Mouse (Mus musculus): ENCODE measurements around the gene Rasl2-9. TPM values are rescaled to one million over a fixed set of nuclear protein-coding genes. Genes with fewer than 3 reads are reported as not detected.

Gene Rasl2-9
- polyA plus RNA-seq, 1 experiment = 0.05 TPM

GRCm38 (mm10) chr7:5086921-5087440, 38.8 kb downstream of the Rasl2-9 start:
- peaks cover 70% of the 10 kb centered on the region for H3K79me3 ChIP-seq (ENCODE audit: low read depth)
- H3K27me3 ChIP-seq (ENCODE audit: control insufficient read depth, insufficient read depth, insufficient read length) = no peaks in the 10 kb centered on the region
- H3ac ChIP-seq (ENCODE audit: control insufficient read depth, insufficient read length, low read depth) = no peak overlapping the region
- peaks cover 56% of the 10 kb centered on the region for H3K36me3 ChIP-seq (ENCODE audit: control insufficient read depth, insufficient read depth)
- no peak for TF ChIP-seq USF1 (IDR thresholded peaks at IDR 0.05; ENCODE audit: low read depth)
- TF ChIP-seq FOSL1 (IDR thresholded peaks at IDR 0.05; ENCODE audit: insufficient read depth, low read length, poor library complexity, severe bottlenecking) = no peak
- no peak for TF ChIP-seq MYOG (IDR thresholded peaks at IDR 0.05; ENCODE audit: control insufficient read depth, extremely low read depth, insufficient read length)
- no peak for TF ChIP-seq CTCF (IDR thresholded peaks at IDR 0.05; ENCODE audit: control insufficient read depth, insufficient read depth, insufficient read length)
- TF ChIP-seq MYOD1 (IDR thresholded peaks at IDR 0.05; ENCODE audit: control insufficient read depth, insufficient read length, low read depth) = no peak
- no peak for TF ChIP-seq MAX (IDR thresholded peaks at IDR 0.05)
- no peak for TF ChIP-seq CEBPB (IDR thresholded peaks at IDR 0.05; ENCODE audit: low read depth)
- peaks cover 100% of the 10 kb centered on the region for H3K79me2 ChIP-seq (ENCODE audit: control insufficient read depth, insufficient read depth)
- no peak overlapping the region for H3K4me3 ChIP-seq (ENCODE audit: insufficient read depth, poor library complexity, severe bottlenecking)

GRCm38 (mm10) chr7:5085512-5085911, 40.2 kb downstream of the Rasl2-9 start:
- Histone ChIP-seq H3K79me3 (ENCODE audit: low read depth) (peaks cover 76% of the 10 kb centered on the region), H3K79me2 (ENCODE audit: control insufficient read depth, insufficient read depth) (peaks cover 100% of the 10 kb centered on the region), H3K36me3 (ENCODE audit: control insufficient read depth, insufficient read depth) (peaks cover 48% of the 10 kb centered on the region), H3ac (ENCODE audit: control insufficient read depth, insufficient read length, low read depth) (no peak overlapping the region), H3K4me3 (ENCODE audit: insufficient read depth, poor library complexity, severe bottlenecking) (no peak overlapping the region), H3K27me3 (ENCODE audit: control insufficient read depth, insufficient read depth, insufficient read length) (no peaks in the 10 kb centered on the region)
- TF ChIP-seq USF1 (IDR thresholded peaks at IDR 0.05; ENCODE audit: low read depth) (no peak), CEBPB (IDR thresholded peaks at IDR 0.05; ENCODE audit: low read depth) (no peak)

GRCm38 (mm10) chr7:5083325-5084105, 42.2 kb downstream of the Rasl2-9 start:
- Histone ChIP-seq H3K27me3 (ENCODE audit: control insufficient read depth, insufficient read depth, insufficient read length) (no peaks in the 10 kb centered on the region), H3ac (ENCODE audit: control insufficient read depth, insufficient read length, low read depth) (no peak overlapping the region), H3K36me3 (ENCODE audit: control insufficient read depth, insufficient read depth) (peaks cover 36% of the 10 kb centered on the region), H3K79me2 (ENCODE audit: control insufficient read depth, insufficient read depth) (peaks cover 84% of the 10 kb centered on the region), H3K79me3 (ENCODE audit: low read depth) (peaks cover 64% of the 10 kb centered on the region), H3K4me3 (ENCODE audit: insufficient read depth, poor library complexity, severe bottlenecking) (no peak overlapping the region)
- TF ChIP-seq CEBPB (IDR thresholded peaks at IDR 0.05; ENCODE audit: low read depth) (no peak), USF1 (IDR thresholded peaks at IDR 0.05; ENCODE audit: low read depth) (no peak), CTCF (IDR thresholded peaks at IDR 0.05; ENCODE audit: control insufficient read depth, insufficient read depth, insufficient read length) (no peak), MAX (IDR thresholded peaks at IDR 0.05) (no peak), MYOD1 (IDR thresholded peaks at IDR 0.05; ENCODE audit: control insufficient read depth, insufficient read length, low read depth) (no peak), FOSL1 (IDR thresholded peaks at IDR 0.05; ENCODE audit: insufficient read depth, low read length, poor library complexity, severe bottlenecking) (no peak), MYOG (IDR thresholded peaks at IDR 0.05; ENCODE audit: control insufficient read depth, extremely low read depth, insufficient read length) (no peak)

GRCm38 (mm10) chr7:5081939-5082338, 43.8 kb downstream of the Rasl2-9 start:
- peaks cover 53% of the 10 kb centered on the region for H3K79me3 ChIP-seq (ENCODE audit: low read depth)
- H3ac ChIP-seq (ENCODE audit: control insufficient read depth, insufficient read length, low read depth) = no peak overlapping the region
- peaks cover 48% of the 10 kb centered on the region for H3K36me3 ChIP-seq (ENCODE audit: control insufficient read depth, insufficient read depth)
- H3K79me2 ChIP-seq (ENCODE audit: control insufficient read depth, insufficient read depth) = peaks cover 75% of the 10 kb centered on the region
- no peaks in the 10 kb centered on the region for H3K27me3 ChIP-seq (ENCODE audit: control insufficient read depth, insufficient read depth, insufficient read length)
- TF ChIP-seq MYOG (IDR thresholded peaks at IDR 0.05; ENCODE audit: control insufficient read depth, extremely low read depth, insufficient read length) (no peak), MAX (IDR thresholded peaks at IDR 0.05) (no peak), CEBPB (IDR thresholded peaks at IDR 0.05; ENCODE audit: low read depth) (no peak), CTCF (IDR thresholded peaks at IDR 0.05; ENCODE audit: control insufficient read depth, insufficient read depth, insufficient read length) (no peak), FOSL1 (IDR thresholded peaks at IDR 0.05; ENCODE audit: insufficient read depth, low read length, poor library complexity, severe bottlenecking) (no peak), MYOD1 (IDR thresholded peaks at IDR 0.05; ENCODE audit: control insufficient read depth, insufficient read length, low read depth) (no peak), USF1 (IDR thresholded peaks at IDR 0.05; ENCODE audit: low read depth) (no peak)
- no peak overlapping the region for H3K4me3 ChIP-seq (ENCODE audit: insufficient read depth, poor library complexity, severe bottlenecking)

GRCm38 (mm10) chr7:5081241-5081640, 44.5 kb downstream of the Rasl2-9 start:
- H3K79me2 ChIP-seq (ENCODE audit: control insufficient read depth, insufficient read depth) = peaks cover 75% of the 10 kb centered on the region
- H3K27me3 ChIP-seq (ENCODE audit: control insufficient read depth, insufficient read depth, insufficient read length) = no peaks in the 10 kb centered on the region
- peaks cover 51% of the 10 kb centered on the region for H3K79me3 ChIP-seq (ENCODE audit: low read depth)
- no peak overlapping the region for H3ac ChIP-seq (ENCODE audit: control insufficient read depth, insufficient read length, low read depth)
- peaks cover 55% of the 10 kb centered on the region for H3K36me3 ChIP-seq (ENCODE audit: control insufficient read depth, insufficient read depth)
- peak overlapping the region; percentile 60 for H3K4me3 ChIP-seq (ENCODE audit: insufficient read depth, poor library complexity, severe bottlenecking)
- TF ChIP-seq FOSL1 (IDR thresholded peaks at IDR 0.05; ENCODE audit: insufficient read depth, low read length, poor library complexity, severe bottlenecking) (no peak), MYOG (IDR thresholded peaks at IDR 0.05; ENCODE audit: control insufficient read depth, extremely low read depth, insufficient read length) (no peak), MAX (IDR thresholded peaks at IDR 0.05) (no peak), CEBPB (IDR thresholded peaks at IDR 0.05; ENCODE audit: low read depth) (no peak), MYOD1 (IDR thresholded peaks at IDR 0.05; ENCODE audit: control insufficient read depth, insufficient read length, low read depth) (no peak), USF1 (IDR thresholded peaks at IDR 0.05; ENCODE audit: low read depth) (no peak), CTCF (IDR thresholded peaks at IDR 0.05; ENCODE audit: control insufficient read depth, insufficient read depth, insufficient read length) (no peak)

Data from C2C12 (cell line).